Comparison of ENCODE assay signal across 8 mouse cellular contexts in the genomic region with DNA sequence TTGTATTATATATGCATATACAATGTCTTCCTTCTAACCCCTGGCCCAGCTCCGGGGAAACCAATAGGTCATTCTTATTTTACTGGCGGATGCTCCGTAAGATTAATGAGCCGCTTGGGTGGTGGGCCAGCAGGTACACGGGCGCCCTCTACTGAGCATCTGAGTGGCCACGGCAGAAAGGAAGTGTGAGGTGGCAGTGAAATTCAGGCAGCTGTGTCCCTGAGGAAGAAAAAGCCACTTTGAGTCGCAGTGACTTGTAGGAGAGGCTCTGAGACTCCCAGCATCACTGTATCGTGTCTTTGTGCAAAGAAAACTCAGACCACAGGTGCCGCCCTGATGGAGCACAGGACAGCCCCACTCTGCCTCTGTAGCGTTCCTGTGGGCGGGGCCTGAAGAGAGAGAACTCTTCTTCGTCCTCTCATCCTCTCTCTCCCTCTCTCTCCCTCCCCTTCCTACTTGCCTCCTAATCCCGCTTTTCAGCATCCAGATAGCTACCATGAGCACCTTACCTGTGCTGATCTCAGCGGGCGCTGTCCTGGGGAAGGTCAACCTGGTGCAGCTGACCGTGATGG. TPM values are rescaled to one million over a fixed set of nuclear protein-coding genes. Genes with fewer than 3 reads are reported as not detected.
DNase-seq lines count a peak whose midpoint lies in the region; ATAC-seq and TF ChIP-seq lines count a peak whose summit lies in the region.

No protein-coding gene starts in this region.

- DNase-seq in CD8-positive naive resting alpha-beta T cell, adult 2 months (ENCODE audit: low read depth in 2 of 2, low spot score in 2 of 2) = peak; percentile 44 to 66
- DNase-seq in forebrain, embryonic 10.5 days (ENCODE audit: extremely low spot score, low spot score) = peak; percentile 64
- DNase-seq in heart, postnatal 0 days (ENCODE audit: low spot score) = peak; percentile 50
- DNase-seq in kidney, postnatal 36 days = peak; percentile 77 to 91
- DNase-seq in lung, adult 18-20 months = peak; percentile 62 to 69
- DNase-seq in testis, postnatal 14 days (ENCODE audit: low spot score) = peak; percentile 54

- no peaks in the 10 kb centered on the region; the same call in 1 of the 2 replicates for H3K4me1 ChIP-seq in brown adipose tissue, adult 24 weeks (ENCODE audit: control insufficient read depth, insufficient read depth, insufficient read length, low read length)
- peaks cover 15% of the 10 kb centered on the region for H3K4me1 ChIP-seq in forebrain, embryonic 10.5 days
- peaks cover 15% of the 10 kb centered on the region for H3K4me1 ChIP-seq in heart, postnatal 0 days (ENCODE audit: control insufficient read depth, insufficient read depth)
- peaks cover 11% of the 10 kb centered on the region for H3K4me1 ChIP-seq in neural tube, embryonic 15.5 days

- no peak for ATAC-seq in heart, postnatal 0 days (ENCODE audit: insufficient read depth, low read depth)
- ATAC-seq in neural tube, embryonic 15.5 days (ENCODE audit: low FRiP score) = no peak

- peak; percentile 77 for TF ChIP-seq CTCF in heart, postnatal 0 days (IDR thresholded peaks at IDR 0.05; ENCODE audit: low read depth)

- H3K27me3 ChIP-seq in forebrain, embryonic 10.5 days (ENCODE audit: poor library complexity, severe bottlenecking) = no peaks in the 10 kb centered on the region
- no peaks in the 10 kb centered on the region for H3K27me3 ChIP-seq in heart, postnatal 0 days (ENCODE audit: control insufficient read depth, insufficient read depth, low read length)
- H3K27me3 ChIP-seq in neural tube, embryonic 15.5 days (replicated peaks) = no peaks in the 10 kb centered on the region

- no peak for TF ChIP-seq EP300 in heart, postnatal 0 days (IDR thresholded peaks at IDR 0.05; ENCODE audit: low read depth)

- no peaks in the 10 kb centered on the region for H3K9me3 ChIP-seq in forebrain, embryonic 10.5 days
- H3K9me3 ChIP-seq in heart, postnatal 0 days (replicated peaks; ENCODE audit: control insufficient read depth, low read length) = no peaks in the 10 kb centered on the region
- no peaks in the 10 kb centered on the region for H3K9me3 ChIP-seq in neural tube, embryonic 15.5 days (replicated peaks)

- no peak overlapping the region; the same call in 1 of the 2 replicates for H3K9ac ChIP-seq in heart, postnatal 0 days (replicated peaks; ENCODE audit: low read depth, low read length)
- peak overlapping the region; percentile 37; the same call in 1 of the 2 replicates for H3K9ac ChIP-seq in neural tube, embryonic 15.5 days (replicated peaks)

- peak overlapping the region; percentile 67 for H3K4me2 ChIP-seq in heart, postnatal 0 days (ENCODE audit: low read depth, low read length)
- H3K4me2 ChIP-seq in neural tube, embryonic 15.5 days = peak overlapping the region; percentile 63

- H3K4me3 ChIP-seq in brown adipose tissue, adult 24 weeks (ENCODE audit: insufficient read depth, low read depth, low read length) = peak overlapping the region; percentile 35
- peak overlapping the region; percentile 50 for H3K4me3 ChIP-seq in forebrain, embryonic 10.5 days
- H3K4me3 ChIP-seq in heart, postnatal 0 days (ENCODE audit: low read depth, low read length) = peak overlapping the region; percentile 29
- H3K4me3 ChIP-seq in neural tube, embryonic 15.5 days (replicated peaks) = peak overlapping the region; percentile 28

- H3K36me3 ChIP-seq in forebrain, embryonic 10.5 days (replicated peaks) = no peaks in the 10 kb centered on the region
- H3K36me3 ChIP-seq in heart, postnatal 0 days (replicated peaks; ENCODE audit: control insufficient read depth, insufficient read depth, low read length) = no peaks in the 10 kb centered on the region
- H3K36me3 ChIP-seq in neural tube, embryonic 15.5 days = no peaks in the 10 kb centered on the region

- WGBS in forebrain, embryonic 10.5 days = 4% methylated on average over 17 of the region's 17 CpGs
- 4% methylated on average over 17 of the region's 17 CpGs for WGBS in heart, postnatal 0 days
- WGBS in neural tube, embryonic 15.5 days = 2% methylated on average over 17 of the region's 17 CpGs

- H3K27ac ChIP-seq in brown adipose tissue, adult 24 weeks (replicated peaks; ENCODE audit: low read depth, low read length) = no peak overlapping the region
- H3K27ac ChIP-seq in forebrain, embryonic 10.5 days = peak overlapping the region; percentile 51
- no peak overlapping the region for H3K27ac ChIP-seq in heart, postnatal 0 days (ENCODE audit: low read depth)
- H3K27ac ChIP-seq in neural tube, embryonic 15.5 days (replicated peaks) = no peak overlapping the region

RNA-seq across cellular contexts. Expression of a gene that starts 15.2 kb away (rescaled TPM):
- not detected in 2 replicates for polyA plus RNA-seq in brown adipose tissue, adult 24 weeks (2012; ENCODE audit: insufficient read depth, insufficient read length, missing spikeins)
- 10.6 and 14.5 TPM in 2 replicates for polyA plus RNA-seq in forebrain, embryonic 10.5 days (2016; fragmentation: Nextera tagmentation; extraction: Ambion mirVana)
- 5.3 and 7.7 TPM in 2 replicates for total RNA-seq in heart, postnatal 0 days (2014; rRNA removed; ENCODE audit: low replicate concordance)
- 10.1 and 10.3 TPM in 2 replicates for polyA plus RNA-seq in heart, postnatal 0 days (2015; fragmentation: Nextera tagmentation; extraction: Ambion mirVana)
- polyA plus RNA-seq in neural tube, embryonic 15.5 days (2015; fragmentation: Nextera tagmentation; extraction: Ambion mirVana) = 1.6 and 1.9 TPM in 2 replicates

RNA-seq across cellular contexts. Expression of a gene that starts 26.4 kb away (rescaled TPM):
- polyA plus RNA-seq in brown adipose tissue, adult 24 weeks (2012; ENCODE audit: insufficient read depth, insufficient read length, missing spikeins) = 22.4 and 26.2 TPM in 2 replicates
- 33.0 and 35.0 TPM in 2 replicates for polyA plus RNA-seq in forebrain, embryonic 10.5 days (2016; fragmentation: Nextera tagmentation; extraction: Ambion mirVana)
- 23.5 and 32.1 TPM in 2 replicates for total RNA-seq in heart, postnatal 0 days (2014; rRNA removed; ENCODE audit: low replicate concordance)
- polyA plus RNA-seq in heart, postnatal 0 days (2015; fragmentation: Nextera tagmentation; extraction: Ambion mirVana) = 21.7 and 21.8 TPM in 2 replicates
- 78.0 and 91.9 TPM in 2 replicates for polyA plus RNA-seq in neural tube, embryonic 15.5 days (2015; fragmentation: Nextera tagmentation; extraction: Ambion mirVana)

RNA-seq across cellular contexts. Expression of a gene that starts 35.3 kb away (rescaled TPM):
- 110 and 115 TPM in 2 replicates for polyA plus RNA-seq in brown adipose tissue, adult 24 weeks (2012; ENCODE audit: insufficient read depth, insufficient read length, missing spikeins)
- 107 and 112 TPM in 2 replicates for polyA plus RNA-seq in forebrain, embryonic 10.5 days (2016; fragmentation: Nextera tagmentation; extraction: Ambion mirVana)
- 111 and 117 TPM in 2 replicates for total RNA-seq in heart, postnatal 0 days (2014; rRNA removed; ENCODE audit: low replicate concordance)
- polyA plus RNA-seq in heart, postnatal 0 days (2015; fragmentation: Nextera tagmentation; extraction: Ambion mirVana) = 160 and 171 TPM in 2 replicates
- polyA plus RNA-seq in neural tube, embryonic 15.5 days (2015; fragmentation: Nextera tagmentation; extraction: Ambion mirVana) = 198 and 218 TPM in 2 replicates

RNA-seq across cellular contexts. Expression of a gene that starts 43.9 kb away (rescaled TPM):
- 185 and 418 TPM in 2 replicates for polyA plus RNA-seq in brown adipose tissue, adult 24 weeks (2012; ENCODE audit: insufficient read depth, insufficient read length, missing spikeins)
- polyA plus RNA-seq in forebrain, embryonic 10.5 days (2016; fragmentation: Nextera tagmentation; extraction: Ambion mirVana) = 278 and 295 TPM in 2 replicates
- total RNA-seq in heart, postnatal 0 days (2014; rRNA removed; ENCODE audit: low replicate concordance) = 80.5 and 85.8 TPM in 2 replicates
- 295 and 322 TPM in 2 replicates for polyA plus RNA-seq in heart, postnatal 0 days (2015; fragmentation: Nextera tagmentation; extraction: Ambion mirVana)
- polyA plus RNA-seq in neural tube, embryonic 15.5 days (2015; fragmentation: Nextera tagmentation; extraction: Ambion mirVana) = 460 and 502 TPM in 2 replicates

RNA-seq across cellular contexts. Expression of a gene that starts 51.2 kb away (rescaled TPM):
- 71.8 and 75.9 TPM in 2 replicates for polyA plus RNA-seq in brown adipose tissue, adult 24 weeks (2012; ENCODE audit: insufficient read depth, insufficient read length, missing spikeins)
- polyA plus RNA-seq in forebrain, embryonic 10.5 days (2016; fragmentation: Nextera tagmentation; extraction: Ambion mirVana) = 64.4 and 65.9 TPM in 2 replicates
- 19.5 and 31.1 TPM in 2 replicates for total RNA-seq in heart, postnatal 0 days (2014; rRNA removed; ENCODE audit: low replicate concordance)
- 66.8 and 73.3 TPM in 2 replicates for polyA plus RNA-seq in heart, postnatal 0 days (2015; fragmentation: Nextera tagmentation; extraction: Ambion mirVana)
- polyA plus RNA-seq in neural tube, embryonic 15.5 days (2015; fragmentation: Nextera tagmentation; extraction: Ambion mirVana) = 55.7 and 62.0 TPM in 2 replicates
